Mouse (Mus musculus) cerebellum, adult (tissue): ENCODE results near the gene Ormdl2.

ENCODE experiments used
- ATAC-seq: cut with Nextera tagmentation; 2 replicates; pipeline ENCODE4 v1.9.2; 2017; ENCODE audit warnings: mild to moderate bottlenecking, moderate library complexity, mixed read lengths; ENCODE audit not compliant: insufficient number of reproducible peaks, low FRiP score, low TSS enrichment

Gene Ormdl2

GRCm38 (mm10) chr10:128804271-128805091, 17.0 kb downstream of the Ormdl2 start, which contains the start of gene Tmem198b:
TSS of gene Tmem198b (minus strand) at chr10:128804370.
- ATAC-seq: peak; percentile 8

- ATAC-seq: peak; percentile 18
Observed at GRCm38 (mm10) chr10:128803771-128804270, 17.6 kb downstream of the Ormdl2 start, which contains the start of gene Dnajc14. TSS of gene Dnajc14 (plus strand) at chr10:128804062.

GRCm38 (mm10) chr10:128803361-128803760, 18.1 kb downstream of the Ormdl2 start:
- no peak for ATAC-seq

- ATAC-seq: no peak
Observed at GRCm38 (mm10) chr10:128802956-128803355, 18.5 kb downstream of the Ormdl2 start.

GRCm38 (mm10) chr10:128801981-128802495, 19.4 kb downstream of the Ormdl2 start:
- no peak for ATAC-seq

- no peak for ATAC-seq
Observed at GRCm38 (mm10) chr10:128798676-128799075, 22.8 kb downstream of the Ormdl2 start.

- no peak for ATAC-seq
Observed at GRCm38 (mm10) chr10:128795581-128795980, 25.9 kb downstream of the Ormdl2 start.

GRCm38 (mm10) chr10:128794391-128794790, 27.1 kb downstream of the Ormdl2 start:
- no peak for ATAC-seq

- no peak for ATAC-seq
Observed at GRCm38 (mm10) chr10:128793258-128793657, 28.2 kb downstream of the Ormdl2 start.

GRCm38 (mm10) chr10:128792041-128792440, 29.4 kb downstream of the Ormdl2 start:
- no peak for ATAC-seq

- ATAC-seq: no peak
Observed at GRCm38 (mm10) chr10:128790398-128791124, 30.9 kb downstream of the Ormdl2 start, which contains the start of gene Mmp19. TSS of gene Mmp19 (plus strand) at chr10:128790910.

- no peak for ATAC-seq
Observed at GRCm38 (mm10) chr10:128780200-128780599, 41.2 kb downstream of the Ormdl2 start.

- ATAC-seq: no peak
Observed at GRCm38 (mm10) chr10:128779011-128779795, 42.2 kb downstream of the Ormdl2 start.

GRCm38 (mm10) chr10:128778441-128778840, 43.0 kb downstream of the Ormdl2 start:
- ATAC-seq: no peak

GRCm38 (mm10) chr10:128773685-128774084, 47.8 kb downstream of the Ormdl2 start:
- ATAC-seq: no peak

- no peak for ATAC-seq
Observed at GRCm38 (mm10) chr10:128772895-128773294, 48.5 kb downstream of the Ormdl2 start.
